Mouse (Mus musculus): ENCODE results near the gene Polr3c. TPM values are rescaled to one million over a fixed set of nuclear protein-coding genes. Genes with fewer than 3 reads are reported as not detected.

The Polr3c gene
- polyA plus RNA-seq (2017; shearing (Covaris generic)), result 75.2 TPM

DNA sequence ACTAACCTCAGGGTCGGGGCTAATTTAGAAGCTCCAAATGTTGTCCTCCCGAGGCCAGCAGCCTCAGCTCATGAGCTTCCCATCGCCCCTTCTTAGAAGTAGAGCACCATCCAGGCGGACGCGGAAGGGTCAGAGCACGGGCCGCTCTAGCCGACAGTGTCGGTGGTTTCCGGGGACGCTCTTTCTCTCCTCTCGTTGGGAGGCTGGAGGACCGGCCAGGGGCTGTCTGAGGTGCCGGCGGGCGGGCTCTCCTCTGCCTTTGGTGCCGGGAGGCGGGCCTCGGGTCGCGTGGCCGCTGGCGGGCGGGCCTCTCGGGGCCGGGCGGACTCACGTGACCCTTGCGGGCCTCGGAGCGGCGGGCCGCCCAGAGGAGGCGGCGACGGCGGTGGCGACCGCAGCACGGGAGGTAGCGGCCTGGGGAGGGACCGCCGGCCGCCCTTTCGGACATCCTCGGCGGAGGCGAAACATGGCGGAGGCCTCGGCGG lies at the start of gene Polr3c, which contains the start of gene Rnf115:
Polr3c (minus strand) TSS at position 286 of the 485 bp plus-strand sequence.
Rnf115 (plus strand) TSS at position 322 of the 485 bp plus-strand sequence.

DNA sequence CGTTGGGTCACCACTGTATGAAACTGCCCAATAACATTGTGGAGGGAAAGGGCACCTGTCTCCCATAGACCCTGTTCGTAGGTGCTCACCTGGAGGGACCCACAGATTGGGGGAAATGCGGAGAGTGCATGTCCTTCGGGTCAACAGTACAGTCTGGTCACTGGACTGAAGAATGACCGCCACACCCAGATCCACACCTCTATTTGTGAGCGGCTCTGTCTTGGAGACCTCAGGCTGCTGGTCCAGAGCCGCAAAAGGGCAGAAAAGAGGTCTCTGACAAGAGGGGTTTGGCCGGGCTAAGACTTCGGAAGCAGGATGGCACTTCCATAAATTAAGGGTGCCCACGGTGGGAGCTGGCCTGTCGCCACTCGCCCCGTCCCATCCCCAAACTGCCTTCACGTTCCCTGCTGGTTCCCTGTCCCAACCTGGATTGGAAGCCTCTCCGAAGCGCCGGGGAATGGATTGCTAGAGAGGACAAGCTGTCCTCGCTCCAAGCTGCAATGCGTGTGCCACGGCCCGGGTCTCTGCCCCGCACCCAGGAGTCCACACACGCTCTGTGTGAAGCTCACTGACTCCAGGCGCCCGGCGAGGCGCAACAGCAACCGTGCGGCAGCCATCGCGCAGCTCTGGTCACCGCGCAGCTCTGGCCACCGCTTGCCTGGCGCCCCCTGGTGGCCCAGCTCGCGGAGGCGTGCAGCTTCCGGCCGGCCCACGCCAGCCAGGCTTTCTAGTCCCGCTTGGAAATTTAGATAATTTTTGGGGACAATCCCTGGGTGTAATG lies 19.3 kb downstream of the Polr3c start, which contains the start of gene Nudt17:
Nudt17 (minus strand) TSS at position 660 of the 781 bp plus-strand sequence.

DNA sequence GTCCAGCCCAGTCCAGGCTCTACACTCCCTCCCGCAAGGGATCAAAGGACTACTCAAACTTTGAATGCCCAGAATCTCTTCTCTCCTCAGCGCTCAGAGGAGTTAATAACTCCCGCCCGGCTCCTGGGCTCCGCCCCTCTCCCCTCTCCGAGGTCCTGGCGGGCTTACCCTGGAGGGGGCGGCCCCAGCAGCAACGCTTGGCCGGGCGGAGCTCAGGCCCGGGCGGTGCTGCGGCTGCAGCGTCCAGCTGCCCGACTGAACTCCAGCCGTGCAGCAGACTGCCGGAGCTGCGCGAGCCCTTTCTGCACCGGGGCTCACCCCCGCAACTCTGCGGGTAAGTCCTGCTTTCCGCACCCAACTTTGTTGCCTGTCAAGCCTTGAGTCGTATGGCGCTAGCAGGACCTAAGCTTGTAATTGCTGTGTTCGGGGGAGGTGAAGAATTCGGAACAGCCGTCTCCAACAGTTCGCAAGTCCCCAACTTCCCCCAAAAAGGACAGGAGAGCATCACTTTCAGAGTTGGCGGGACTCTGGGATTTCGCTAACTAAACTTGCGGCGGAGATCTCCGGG lies 31.1 kb downstream of the Polr3c start, which contains the start of gene Pias3:
Pias3 (plus strand) TSS at position 187 of the 568 bp plus-strand sequence.

DNA sequence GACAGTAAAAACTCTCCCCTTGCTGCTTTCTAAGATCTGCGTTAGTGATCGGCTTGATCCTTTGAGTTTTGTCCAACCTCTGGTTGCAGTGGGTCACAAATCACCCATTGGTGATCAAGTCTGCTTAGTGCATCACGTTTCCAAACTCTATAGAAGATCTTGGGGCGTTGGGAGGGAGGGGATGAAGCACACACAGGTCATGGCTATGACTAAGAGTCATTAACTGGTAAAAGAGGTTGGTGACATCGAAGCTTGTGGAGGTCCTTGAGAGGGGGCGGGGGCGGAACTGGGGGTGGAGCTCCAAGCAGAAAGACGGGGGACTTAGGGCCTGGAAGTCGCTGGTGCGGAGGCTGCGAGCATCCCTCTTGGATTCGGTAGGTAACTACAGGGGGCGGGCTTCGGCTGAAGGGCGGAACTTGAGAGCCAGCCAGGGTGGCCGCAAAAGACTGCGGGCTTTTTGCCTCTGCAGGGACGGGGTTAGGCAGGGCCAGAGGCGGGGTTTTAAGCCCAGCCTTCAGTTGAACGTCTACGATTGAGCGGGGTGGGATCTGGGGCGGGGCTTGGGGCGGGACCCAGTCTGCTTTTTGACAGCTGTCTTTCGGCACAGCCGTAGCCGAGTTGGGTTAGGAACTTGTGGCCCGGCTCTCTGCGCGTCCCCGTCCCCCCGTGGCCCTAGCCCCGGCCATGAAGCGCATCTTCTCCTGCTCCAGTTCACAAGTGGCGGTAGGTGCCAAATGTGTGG lies 57.5 kb downstream of the Polr3c start, which contains the start of gene Ankrd35:
Ankrd35 (plus strand) TSS at position 405 of the 742 bp plus-strand sequence.

Other genes starting within 250 kb of the Polr3c start
- not detected for gene Hfe2, start 202.5 kb downstream of the Polr3c start, polyA plus RNA-seq (2017; shearing (Covaris generic))
- 950 TPM for gene Txnip, start 169.7 kb downstream of the Polr3c start, polyA plus RNA-seq (2017; shearing (Covaris generic))
- gene Gm16253, start 150.6 kb downstream of the Polr3c start, polyA plus RNA-seq (2017; shearing (Covaris generic)), result 1.3 TPM
- gene Polr3gl, start 133.4 kb downstream of the Polr3c start, polyA plus RNA-seq (2017; shearing (Covaris generic)), result 22.8 TPM
- gene Ankrd34a, start 131.0 kb downstream of the Polr3c start, polyA plus RNA-seq (2017; shearing (Covaris generic)), result 0.17 TPM
- gene Lix1l, start 126.5 kb downstream of the Polr3c start, polyA plus RNA-seq (2017; shearing (Covaris generic)), result 0.26 TPM
- 270 TPM for gene Rbm8a, start 97.7 kb downstream of the Polr3c start, polyA plus RNA-seq (2017; shearing (Covaris generic))
- gene Pex11b, start 92.3 kb downstream of the Polr3c start, polyA plus RNA-seq (2017; shearing (Covaris generic)), result 67.2 TPM
- not detected for gene Gm42957, start 92.2 kb downstream of the Polr3c start, polyA plus RNA-seq (2017; shearing (Covaris generic))
- 0.28 TPM for gene Itga10, start 82.0 kb downstream of the Polr3c start, polyA plus RNA-seq (2017; shearing (Covaris generic))
- 0.09 TPM for gene Ankrd35, start 57.5 kb downstream of the Polr3c start, polyA plus RNA-seq (2017; shearing (Covaris generic))
- 22.6 TPM for gene Pias3, start 31.2 kb downstream of the Polr3c start, polyA plus RNA-seq (2017; shearing (Covaris generic))
- gene Nudt17, start 19.1 kb downstream of the Polr3c start, polyA plus RNA-seq (2017; shearing (Covaris generic)), result 0.64 TPM
- 52.1 TPM for gene Rnf115, start within 50 bp of the Polr3c start, polyA plus RNA-seq (2017; shearing (Covaris generic))
- gene Pdzk1, start 101.7 kb upstream of the Polr3c start, polyA plus RNA-seq (2017; shearing (Covaris generic)), result 0.24 TPM
- 23.3 TPM for gene Cd160, start 101.7 kb upstream of the Polr3c start, polyA plus RNA-seq (2017; shearing (Covaris generic))
- 0.20 TPM for gene Gja5, start 177.1 kb upstream of the Polr3c start, polyA plus RNA-seq (2017; shearing (Covaris generic))
- gene Gpr89, start 177.7 kb upstream of the Polr3c start, polyA plus RNA-seq (2017; shearing (Covaris generic)), result 33.4 TPM
- gene Gja8, start 198.4 kb upstream of the Polr3c start, polyA plus RNA-seq (2017; shearing (Covaris generic)), result not detected